Mouse (Mus musculus): ENCODE results near the gene Fbxo27. TPM values are rescaled to one million over a fixed set of nuclear protein-coding genes. Genes with fewer than 3 reads are reported as not detected.

Fbxo27 gene
- total RNA-seq, 1 experiment: 5.8 TPM

GRCm38 (mm10) chr7:28735701-28736100, 43.1 kb downstream of the Fbxo27 start:
- Histone ChIP-seq H3K27ac (ENCODE audit: insufficient read depth, low read depth, low read length, poor library complexity, severe bottlenecking) (peak overlapping the region; percentile 71), H3K36me3 (ENCODE audit: control insufficient read depth, insufficient read depth, low read length, poor library complexity, severe bottlenecking) (peaks cover 12% of the 10 kb centered on the region), H3K9ac (ENCODE audit: insufficient read depth, low read depth, low read length, poor library complexity, severe bottlenecking) (peak overlapping the region; percentile 55; the same call in 1 of the 2 replicates), H3K4me1 (ENCODE audit: control insufficient read depth in 2 of 2, insufficient read depth in 2 of 2, low read length in 2 of 2, poor library complexity in 1 of 2) (peaks cover 2 to 16% of the 10 kb centered on the region in 2 experiments; a peak in 2 of 4 replicates), H3K9me3 (ENCODE audit: control insufficient read depth, insufficient read depth, low read depth, low read length) (no peaks in the 10 kb centered on the region), H3K4me3 (ENCODE audit: insufficient read depth in 1 of 2, low read depth in 1 of 2, low read length in 2 of 2, poor library complexity in 1 of 2, severe bottlenecking in 1 of 2) (peak overlapping the region; percentile 45 to 61)
- no peak for TF ChIP-seq CHD2 (IDR thresholded peaks at IDR 0.05; ENCODE audit: low read depth, low read length)
- TF ChIP-seq ZNF384 (IDR thresholded peaks at IDR 0.05; ENCODE audit: low read depth, low read length): no peak
- no peak for TF ChIP-seq MAFK (IDR thresholded peaks at IDR 0.05; ENCODE audit: insufficient read depth, low read depth, low read length)
- TF ChIP-seq HCFC1 (IDR thresholded peaks at IDR 0.05; ENCODE audit: borderline replicate concordance, insufficient read depth, low read length): no peak
- TF ChIP-seq ZC3H11A (IDR thresholded peaks at IDR 0.05; ENCODE audit: borderline replicate concordance, low read depth, low read length): no peak
- in situ Hi-C loops (cut with MboI; ENCODE audit: low sequenced_read_pairs in 2 of 2, unreplicated experiment in 2 of 2): no loop called here
- DNase-seq (ENCODE audit: low read depth, low spot score): peak; percentile 89

- TF ChIP-seq HCFC1 (IDR thresholded peaks at IDR 0.05; ENCODE audit: borderline replicate concordance, insufficient read depth, low read length): no peak
- TF ChIP-seq MAFK (IDR thresholded peaks at IDR 0.05; ENCODE audit: insufficient read depth, low read depth, low read length): no peak
- no peak for TF ChIP-seq ZC3H11A (IDR thresholded peaks at IDR 0.05; ENCODE audit: borderline replicate concordance, low read depth, low read length)
- TF ChIP-seq CHD2 (IDR thresholded peaks at IDR 0.05; ENCODE audit: low read depth, low read length): no peak
- no peak for TF ChIP-seq ZNF384 (IDR thresholded peaks at IDR 0.05; ENCODE audit: low read depth, low read length)
- H3K9ac ChIP-seq (ENCODE audit: insufficient read depth, low read depth, low read length, poor library complexity, severe bottlenecking): peak overlapping the region; percentile 47; the same call in 1 of the 2 replicates
- H3K36me3 ChIP-seq (ENCODE audit: control insufficient read depth, insufficient read depth, low read length, poor library complexity, severe bottlenecking): peaks cover 16% of the 10 kb centered on the region
- peak overlapping the region; percentile 4; the same call in 1 of the 2 replicates for H3K27ac ChIP-seq (ENCODE audit: insufficient read depth, low read depth, low read length, poor library complexity, severe bottlenecking)
- in situ Hi-C loops (cut with MboI; ENCODE audit: low sequenced_read_pairs in 2 of 2, unreplicated experiment in 2 of 2): no loop called here
- peaks cover 6 to 8% of the 10 kb centered on the region in 2 experiments; a peak in 2 of 4 replicates for H3K4me1 ChIP-seq (ENCODE audit: control insufficient read depth in 2 of 2, insufficient read depth in 2 of 2, low read length in 2 of 2, poor library complexity in 1 of 2)
- H3K9me3 ChIP-seq (ENCODE audit: control insufficient read depth, insufficient read depth, low read depth, low read length): no peaks in the 10 kb centered on the region
- H3K4me3 ChIP-seq (ENCODE audit: insufficient read depth in 1 of 2, low read depth in 1 of 2, low read length in 2 of 2, poor library complexity in 1 of 2, severe bottlenecking in 1 of 2): peak overlapping the region; percentile 1 to 40
- no peak for DNase-seq (ENCODE audit: low read depth, low spot score)
These were observed 47.2 kb downstream of the Fbxo27 start for GRCm38 (mm10) chr7:28739829-28740228.

GRCm38 (mm10) chr7:28740949-28741348, 48.3 kb downstream of the Fbxo27 start:
- no peak for DNase-seq (ENCODE audit: low read depth, low spot score)
- Histone ChIP-seq H3K4me3 (ENCODE audit: insufficient read depth in 1 of 2, low read depth in 1 of 2, low read length in 2 of 2, poor library complexity in 1 of 2, severe bottlenecking in 1 of 2) (peak overlapping the region; percentile 83 to 95), H3K36me3 (ENCODE audit: control insufficient read depth, insufficient read depth, low read length, poor library complexity, severe bottlenecking) (peaks cover 23% of the 10 kb centered on the region), H3K9ac (ENCODE audit: insufficient read depth, low read depth, low read length, poor library complexity, severe bottlenecking) (peak overlapping the region; percentile 79), H3K9me3 (ENCODE audit: control insufficient read depth, insufficient read depth, low read depth, low read length) (no peaks in the 10 kb centered on the region), H3K4me1 (ENCODE audit: control insufficient read depth in 2 of 2, insufficient read depth in 2 of 2, low read length in 2 of 2, poor library complexity in 1 of 2) (peaks cover 6 to 8% of the 10 kb centered on the region in 2 experiments; a peak in 2 of 4 replicates), H3K27ac (ENCODE audit: insufficient read depth, low read depth, low read length, poor library complexity, severe bottlenecking) (peak overlapping the region; percentile 35; the same call in 1 of the 2 replicates)
- in situ Hi-C loops (cut with MboI; ENCODE audit: low sequenced_read_pairs in 2 of 2, unreplicated experiment in 2 of 2): no loop called here
- no peak for TF ChIP-seq MAFK (IDR thresholded peaks at IDR 0.05; ENCODE audit: insufficient read depth, low read depth, low read length)
- TF ChIP-seq ZC3H11A (IDR thresholded peaks at IDR 0.05; ENCODE audit: borderline replicate concordance, low read depth, low read length): no peak
- no peak for TF ChIP-seq CHD2 (IDR thresholded peaks at IDR 0.05; ENCODE audit: low read depth, low read length)
- TF ChIP-seq ZNF384 (IDR thresholded peaks at IDR 0.05; ENCODE audit: low read depth, low read length): no peak
- no peak for TF ChIP-seq HCFC1 (IDR thresholded peaks at IDR 0.05; ENCODE audit: borderline replicate concordance, insufficient read depth, low read length)

GRCm38 (mm10) chr7:28741368-28741708, 48.7 kb downstream of the Fbxo27 start:
- in situ Hi-C loops (cut with MboI; ENCODE audit: low sequenced_read_pairs in 2 of 2, unreplicated experiment in 2 of 2): no loop called here
- Histone ChIP-seq H3K36me3 (ENCODE audit: control insufficient read depth, insufficient read depth, low read length, poor library complexity, severe bottlenecking) (peaks cover 26% of the 10 kb centered on the region), H3K4me3 (ENCODE audit: insufficient read depth in 1 of 2, low read depth in 1 of 2, low read length in 2 of 2, poor library complexity in 1 of 2, severe bottlenecking in 1 of 2) (peak overlapping the region; percentile 83 to 95), H3K4me1 (ENCODE audit: control insufficient read depth in 2 of 2, insufficient read depth in 2 of 2, low read length in 2 of 2, poor library complexity in 1 of 2) (peaks cover 6 to 8% of the 10 kb centered on the region in 2 experiments; a peak in 2 of 4 replicates), H3K9me3 (ENCODE audit: control insufficient read depth, insufficient read depth, low read depth, low read length) (no peaks in the 10 kb centered on the region), H3K27ac (ENCODE audit: insufficient read depth, low read depth, low read length, poor library complexity, severe bottlenecking) (peak overlapping the region; percentile 35; the same call in 1 of the 2 replicates), H3K9ac (ENCODE audit: insufficient read depth, low read depth, low read length, poor library complexity, severe bottlenecking) (peak overlapping the region; percentile 79)
- DNase-seq (ENCODE audit: low read depth, low spot score): no peak
- no peak for TF ChIP-seq CHD2 (IDR thresholded peaks at IDR 0.05; ENCODE audit: low read depth, low read length)
- TF ChIP-seq HCFC1 (IDR thresholded peaks at IDR 0.05; ENCODE audit: borderline replicate concordance, insufficient read depth, low read length): no peak
- no peak for TF ChIP-seq ZC3H11A (IDR thresholded peaks at IDR 0.05; ENCODE audit: borderline replicate concordance, low read depth, low read length)
- no peak for TF ChIP-seq MAFK (IDR thresholded peaks at IDR 0.05; ENCODE audit: insufficient read depth, low read depth, low read length)
- no peak for TF ChIP-seq ZNF384 (IDR thresholded peaks at IDR 0.05; ENCODE audit: low read depth, low read length)

All from ES-E14 (cell line).